Mouse (Mus musculus) small intestine, adult 2 months (tissue): ENCODE data around the gene Ccdc62.

Experiments
- CTCF ChIP-seq: fragments of 200-500 bp; IDR thresholded peaks from 2 replicates; pipeline ENCODE4 v1.5.1; 2012; ENCODE audit warnings: low read depth, mild to moderate bottlenecking, control low read depth, inconsistent platforms, low read length, moderate library complexity, mixed read lengths; ENCODE audit not compliant: insufficient replicate concordance, insufficient read length; ENCODE audit errors: extremely low read depth
- POLR2A ChIP-seq: fragments of 200-500 bp; IDR thresholded peaks from 2 replicates; pipeline ENCODE4 v1.6.1; 2012; ENCODE audit warnings: low read depth, mild to moderate bottlenecking, control low read depth, inconsistent platforms, low read length, moderate library complexity

GRCm38 (mm10) chr5:123997811-123998210 lies 67.3 kb downstream of the Ccdc62 start:
- TF ChIP-seq CTCF = no peak
- TF ChIP-seq POLR2A = no peak
